Mouse (Mus musculus): ENCODE data around the gene 1110051M20Rik.

The 1110051M20Rik gene

DNA sequence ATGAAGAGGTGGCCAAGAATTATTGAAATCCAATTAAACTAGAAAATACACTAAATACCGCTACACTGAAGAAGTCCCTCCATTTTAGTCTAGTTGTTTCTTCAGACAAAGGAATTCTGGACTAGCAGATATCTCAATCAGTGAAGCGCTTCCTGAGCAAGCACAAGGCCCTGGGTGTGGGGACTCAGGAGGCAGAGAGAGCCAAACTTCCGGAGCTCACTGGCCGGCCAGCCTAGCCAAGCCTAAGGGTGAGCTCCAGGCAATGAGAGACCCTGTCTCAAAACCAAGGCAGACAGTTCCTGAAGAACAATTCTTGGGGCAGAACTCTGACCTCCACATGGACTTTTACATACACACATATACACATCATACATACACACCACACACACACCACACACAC is 95.6 kb downstream of the 1110051M20Rik start:
- CTCF ChIA-PET: no interaction called here

GRCm38 (mm10) chr2:91345644-91346043 is 98.9 kb downstream of the 1110051M20Rik start:
- CTCF ChIA-PET: no interaction called here
- POLR2A ChIA-PET: no interaction called here

More for the DNA sequence above, 95.6 kb downstream of the 1110051M20Rik start:
- POLR2A ChIA-PET: interaction anchor here in 1 of 4 experiments (1.7 to 2.8 kb wide), 2 partner anchors 12 to 19 kb away, joined by 5 to 11 read pairs; no protein-coding TSS in a partner anchor

DNA sequence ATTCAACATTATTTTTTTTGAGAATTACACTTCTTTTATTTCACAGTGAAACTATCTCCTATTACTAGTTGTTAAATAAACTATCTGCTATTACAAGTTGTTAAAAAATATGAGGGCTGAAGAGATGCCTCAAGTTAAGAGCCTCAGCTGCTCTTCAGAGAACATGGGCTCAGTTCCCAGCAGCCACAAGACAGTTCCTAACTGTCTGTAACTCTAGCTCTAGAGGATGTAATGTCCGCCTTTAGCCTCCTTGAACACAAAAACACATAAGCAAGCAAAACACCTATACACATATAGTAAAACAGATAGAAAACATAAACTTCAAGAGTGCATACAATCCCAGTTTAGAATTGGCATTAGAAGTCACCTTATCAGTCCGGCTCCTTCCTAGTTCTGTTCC is 104.9 kb downstream of the 1110051M20Rik start:
- ChIA-PET POLR2A (interaction anchor here in 1 of 4 experiments (0.7 to 1.5 kb wide), 2 partner anchors 9 to 187 kb away, joined by 3 to 4 read pairs; partner anchors contain the start of gene Ckap5), CTCF (interaction anchor here in 1 of 4 experiments (0.6 kb wide), 1 partner anchor 224 kb away, joined by 3 read pairs; no protein-coding TSS in a partner anchor)

DNA sequence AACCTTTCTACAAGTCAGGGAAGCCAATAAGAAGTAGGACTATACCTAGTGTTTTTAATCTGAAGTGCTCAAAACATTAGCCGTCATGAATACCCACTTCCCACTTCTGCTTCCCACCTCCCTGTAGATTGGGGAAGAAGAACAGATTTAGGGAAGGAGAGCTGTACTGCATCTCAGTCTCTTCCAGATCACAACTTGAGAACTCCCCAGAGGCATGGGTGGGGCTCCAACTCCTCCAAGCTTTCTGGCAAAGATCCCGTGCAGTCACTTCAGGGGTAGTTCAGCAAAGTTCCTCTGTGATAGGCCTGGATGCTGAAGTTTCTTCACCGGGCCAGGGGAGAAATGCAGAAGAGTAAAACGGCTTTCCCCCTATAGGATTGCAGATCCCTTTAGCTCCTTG is 109.4 kb downstream of the 1110051M20Rik start:
- CTCF ChIA-PET: no interaction called here

DNA sequence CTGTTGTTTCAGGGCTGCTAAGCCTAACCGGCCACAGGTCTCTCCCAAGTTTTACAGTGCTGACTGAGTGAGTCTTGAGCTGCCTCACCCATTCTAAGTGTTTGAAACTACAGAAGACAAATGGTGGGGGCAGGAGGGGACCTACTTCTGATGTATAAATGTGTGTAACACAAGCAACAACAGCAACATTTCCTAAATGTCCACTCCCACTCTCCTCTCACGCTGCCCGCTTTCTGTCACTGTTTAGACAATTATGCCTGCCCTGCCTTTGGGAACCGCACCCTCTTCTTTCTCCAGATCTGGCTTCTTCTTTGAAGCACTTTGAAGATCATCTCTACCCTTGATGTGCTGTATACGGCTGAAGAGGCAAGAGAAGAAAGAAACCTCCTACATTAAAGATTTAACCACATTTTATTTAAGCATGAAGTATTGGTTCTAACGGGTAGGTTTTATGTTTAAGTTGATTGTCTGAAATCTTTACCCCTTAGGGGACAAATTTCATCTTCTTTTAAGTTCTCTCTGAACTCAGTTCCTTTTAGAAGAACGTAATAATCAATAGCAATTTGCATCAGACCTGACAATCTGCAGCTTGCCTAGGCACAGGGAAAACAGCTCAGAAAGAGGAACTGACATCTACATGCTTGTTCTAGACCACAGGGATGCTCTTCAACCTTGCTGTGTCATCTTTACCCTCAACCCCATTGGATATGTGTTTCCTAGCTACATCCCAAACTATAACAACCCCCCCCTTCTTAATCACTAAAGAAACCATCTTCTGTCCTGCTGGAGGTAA is 113.3 kb downstream of the 1110051M20Rik start:
- CTCF ChIA-PET: no interaction called here
- POLR2A ChIA-PET: interaction anchor here in 1 of 4 experiments (1.1 kb wide), 1 partner anchor 9 kb away, joined by 3 read pairs; no protein-coding TSS in a partner anchor

More for the DNA sequence above, 109.4 kb downstream of the 1110051M20Rik start:
- POLR2A ChIA-PET: interaction anchor here in 1 of 4 experiments (0.5 kb wide), 1 partner anchor 296 kb away, joined by 5 read pairs; no protein-coding TSS in a partner anchor

- ChIA-PET POLR2A (interaction anchor here in 2 of 4 experiments (0.7 to 1.8 kb wide), 4 partner anchors 10 to 24 kb away, joined by 3 to 5 read pairs (median 3); no protein-coding TSS in a partner anchor), CTCF (interaction anchor here in 1 of 4 experiments (0.6 kb wide), 2 partner anchors 129 to 565 kb away, joined by 3 to 4 read pairs; no protein-coding TSS in a partner anchor)
These were observed 114.3 kb downstream of the 1110051M20Rik start for GRCm38 (mm10) chr2:91329996-91330738.

DNA sequence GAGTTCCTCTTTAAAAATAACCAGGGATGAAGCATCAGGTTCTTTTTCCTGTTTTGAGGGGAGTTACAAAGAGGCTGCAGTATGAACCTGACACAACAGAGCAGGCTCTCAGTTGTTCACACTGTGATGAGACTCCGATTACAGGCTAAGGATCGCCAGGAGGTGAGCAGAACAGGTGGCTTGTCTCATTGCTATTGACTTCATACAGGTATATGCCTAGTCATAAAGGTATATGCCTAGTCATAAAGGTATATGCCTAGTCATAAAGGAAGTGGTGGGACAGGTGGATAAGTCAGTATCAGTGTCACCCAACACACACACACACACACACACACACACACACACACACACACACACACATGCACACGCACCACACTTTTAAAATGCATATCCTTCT is 115.8 kb downstream of the 1110051M20Rik start:
- CTCF ChIA-PET: no interaction called here
- POLR2A ChIA-PET: interaction anchor here in 1 of 4 experiments (1.2 kb wide), 1 partner anchor 64 kb away, joined by 3 read pairs; the partner anchor contains the start of gene Arfgap2

GRCm38 (mm10) chr2:91327968-91328728 is 116.4 kb downstream of the 1110051M20Rik start:
- POLR2A ChIA-PET: interaction anchor here in 1 of 4 experiments (1.2 kb wide), 1 partner anchor 63 kb away, joined by 3 read pairs; the partner anchor contains the start of gene Arfgap2
- CTCF ChIA-PET: no interaction called here

DNA sequence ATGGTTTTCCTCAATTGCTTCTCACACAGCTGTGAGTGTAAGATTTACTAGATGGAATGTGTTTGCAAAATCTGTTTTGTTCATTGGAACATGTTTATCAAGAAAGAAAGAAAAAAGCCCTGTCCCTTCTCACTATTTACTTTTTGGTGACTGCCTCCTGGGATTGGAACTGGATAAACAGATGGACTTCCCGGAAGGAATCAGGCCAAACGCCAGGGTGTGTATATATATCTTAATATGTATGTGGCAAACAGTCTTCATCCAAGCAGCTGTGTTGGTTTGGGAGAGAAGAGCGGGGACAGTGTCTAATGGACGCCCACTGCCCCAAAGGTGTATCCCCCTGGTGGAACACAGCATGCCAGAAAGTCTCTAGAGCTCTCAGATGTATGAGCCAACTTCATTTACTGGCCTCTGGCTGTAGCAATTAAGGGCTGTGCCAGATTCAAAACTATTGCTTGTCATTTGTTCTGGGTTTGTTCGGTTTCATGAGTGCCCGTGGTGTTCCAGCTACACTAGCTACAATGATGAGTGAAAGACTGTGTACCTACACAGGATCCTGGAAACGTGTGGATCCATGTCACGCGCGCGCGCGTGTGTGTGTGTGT is 117.7 kb downstream of the 1110051M20Rik start:
- ChIA-PET POLR2A (interaction anchor here in 1 of 4 experiments (0.7 kb wide), 1 partner anchor 90 kb away, joined by 5 read pairs; no protein-coding TSS in a partner anchor), CTCF (no interaction called here)

GRCm38 (mm10) chr2:91324761-91325421 is 119.6 kb downstream of the 1110051M20Rik start:
- POLR2A ChIA-PET: interaction anchor here in 1 of 4 experiments (1.2 kb wide), 1 partner anchor 9 kb away, joined by 3 read pairs; no protein-coding TSS in a partner anchor
- CTCF ChIA-PET: no interaction called here

GRCm38 (mm10) chr2:91324346-91324745 is 120.2 kb downstream of the 1110051M20Rik start:
- POLR2A ChIA-PET: interaction anchor here in 1 of 4 experiments (1.2 kb wide), 1 partner anchor 9 kb away, joined by 3 read pairs; no protein-coding TSS in a partner anchor
- CTCF ChIA-PET: no interaction called here

- ChIA-PET CTCF (interaction anchor here in 1 of 4 experiments (0.5 kb wide), 1 partner anchor 10 kb away, joined by 3 read pairs; no protein-coding TSS in a partner anchor), POLR2A (interaction anchor here in 1 of 4 experiments (1.4 kb wide), 1 partner anchor 10 kb away, joined by 6 read pairs; no protein-coding TSS in a partner anchor)
These were observed 122.0 kb downstream of the 1110051M20Rik start for GRCm38 (mm10) chr2:91322490-91322889.

GRCm38 (mm10) chr2:91321923-91322322 is 122.6 kb downstream of the 1110051M20Rik start:
- ChIA-PET POLR2A (no interaction called here), CTCF (interaction anchor here in 1 of 4 experiments (0.5 kb wide), 1 partner anchor 11 kb away, joined by 3 read pairs; no protein-coding TSS in a partner anchor)

DNA sequence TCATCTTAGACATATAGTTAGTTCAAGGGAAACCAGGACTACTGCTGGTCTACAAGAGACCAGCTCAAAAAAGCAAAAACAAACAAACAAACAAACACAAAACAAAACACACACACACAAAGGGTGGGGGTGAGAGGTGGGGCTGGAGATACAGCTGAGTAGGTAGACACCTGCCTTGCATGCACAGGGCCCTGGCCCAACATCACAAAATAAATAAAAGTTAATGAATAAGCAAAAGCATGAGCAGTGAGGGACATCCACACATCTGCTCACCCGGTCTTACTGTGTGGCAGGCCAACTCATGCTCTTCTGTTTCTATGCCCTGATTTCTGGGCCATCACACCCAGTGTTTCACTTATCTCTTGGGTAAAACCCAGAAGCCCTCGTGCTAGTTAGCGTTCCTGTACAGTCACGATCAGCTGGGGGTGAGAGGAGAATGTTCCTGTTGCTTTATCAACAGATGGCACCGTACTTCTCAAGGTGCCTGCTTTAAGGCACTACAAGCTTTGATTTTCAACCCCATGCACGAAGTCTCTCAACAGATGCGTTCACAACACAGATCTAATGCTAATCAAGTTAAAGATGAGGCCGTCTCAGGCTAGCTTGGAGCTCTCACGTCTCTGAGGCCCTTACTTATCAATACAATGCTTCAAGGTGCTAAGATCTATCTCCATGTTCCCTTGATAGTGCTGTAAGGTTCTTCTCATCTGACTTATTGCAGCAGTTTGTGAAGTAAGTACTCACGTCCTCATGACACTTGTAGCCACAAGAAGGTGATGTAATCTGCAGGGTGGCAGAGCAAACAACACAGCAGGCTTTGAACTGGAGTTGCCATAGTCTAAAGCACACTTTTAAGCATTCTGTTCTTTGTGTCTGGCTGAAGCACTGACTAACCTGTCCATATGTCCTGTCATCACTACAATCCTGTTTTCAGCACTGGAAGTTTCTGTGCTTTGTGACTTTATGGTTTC is 123.7 kb downstream of the 1110051M20Rik start:
- ChIA-PET CTCF (interaction anchor here in 3 of 4 experiments (0.6 to 1.2 kb wide), 3 partner anchors 10 to 160 kb away, joined by 3 read pairs; no protein-coding TSS in a partner anchor), POLR2A (interaction anchor here in 1 of 4 experiments (0.6 kb wide), 1 partner anchor 155 kb away, joined by 8 read pairs; no protein-coding TSS in a partner anchor)

GRCm38 (mm10) chr2:91314184-91314583 is 130.3 kb downstream of the 1110051M20Rik start:
- CTCF ChIA-PET: no interaction called here
- POLR2A ChIA-PET: no interaction called here
